Mouse (Mus musculus) bone marrow, adult 2 months (tissue): ENCODE results near the gene Ubash3a.

Source experiments
- CTCF ChIP-seq: fragments of 200-500 bp; IDR thresholded peaks from 2 replicates; pipeline ENCODE4 v1.5.1; 2011; ENCODE audit warnings: low read length, control low read depth; ENCODE audit not compliant: control insufficient read depth, insufficient read depth
- POLR2A ChIP-seq: fragments of 200-500 bp; IDR thresholded peaks from 2 replicates; pipeline ENCODE4 v1.6.1; 2011; ENCODE audit warnings: low read depth, mild to moderate bottlenecking, control low read depth, low read length, borderline replicate concordance; ENCODE audit not compliant: control insufficient read depth

GRCm38 (mm10) chr17:31276922-31277918, 69.5 kb downstream of the Ubash3a start, which contains the start of gene Rsph1:
- TF ChIP-seq POLR2A = no peak
- TF ChIP-seq CTCF = no peak
